Mouse (Mus musculus) liver, embryonic 11.5 days (tissue): Measurements from ENCODE around the gene Tmem132c. TPM values are rescaled to one million over a fixed set of nuclear protein-coding genes. Genes with fewer than 3 reads are reported as not detected.

ENCODE experiments used
- ATAC-seq: fragments of 200-750 bp; cut with Nextera tagmentation; replicated peaks from 2 replicates; pipeline ENCODE4 v1.8.0; 2017; ENCODE audit warnings: moderate number of reproducible peaks, mild to moderate bottlenecking, moderate TSS enrichment, moderate library complexity; ENCODE audit not compliant: low FRiP score
- DNase-seq: peaks from one replicate; pipeline ENCODE4 v3.0.0-alpha.2; 2017; ENCODE audit warnings: low spot score
- H3K27ac ChIP-seq: fragments of 300-500 bp; sonication (generic); 2 replicates; pipeline ENCODE4 v1.5.1; 2014; ENCODE audit warnings: mild to moderate bottlenecking, low read depth, low read length, control low read depth
- H3K27me3 ChIP-seq: fragments of 300-500 bp; sonication (generic); replicated peaks from 2 replicates; pipeline ENCODE4 v1.6.1; 2014; ENCODE audit warnings: low read length, mixed read lengths; ENCODE audit not compliant: control insufficient read depth, insufficient read depth
- H3K36me3 ChIP-seq: fragments of 300-500 bp; sonication (generic); 2 replicates; pipeline ENCODE4 v1.6.1; 2014; ENCODE audit warnings: mild to moderate bottlenecking, low read length, moderate library complexity, mixed read lengths; ENCODE audit not compliant: control insufficient read depth, insufficient read depth
- H3K4me1 ChIP-seq: fragments of 300-500 bp; sonication (generic); replicated peaks from 2 replicates; pipeline ENCODE4 v1.6.1; 2014; ENCODE audit warnings: low read length, mixed read lengths; ENCODE audit not compliant: control insufficient read depth, insufficient read depth
- H3K4me2 ChIP-seq: fragments of 300-500 bp; sonication (generic); 2 replicates; pipeline ENCODE4 v1.6.1; 2014; ENCODE audit warnings: mild to moderate bottlenecking, control low read depth, moderate library complexity
- H3K4me3 ChIP-seq: fragments of 300-500 bp; sonication (generic); 2 replicates; pipeline ENCODE4 v1.5.1; 2014; ENCODE audit warnings: low read depth, low read length, control low read depth
- H3K9ac ChIP-seq: fragments of 300-500 bp; sonication (generic); 2 replicates; pipeline ENCODE4 v1.6.1; 2014; ENCODE audit warnings: low read depth, low read length, control low read depth
- H3K9me3 ChIP-seq: fragments of 300-500 bp; sonication (generic); 2 replicates; pipeline ENCODE4 v1.6.1; 2016; ENCODE audit warnings: low read length, inconsistent platforms, mixed read lengths; ENCODE audit not compliant: control insufficient read depth
- WGBS: fragments of 180-500 bp; shearing (Covaris S2); extraction: QIAGEN DNeasy Blood & Tissue Kit; methylation state at CpG from one replicate; pipeline ENCODE4 v1.1.7; 2014; 5-methylcytosine and 5-hydroxymethylcytosine counted together
- polyA plus RNA-seq: library from polyadenylated mRNA; unstranded; fragments of >200 nt; fragmentation: Nextera tagmentation; extraction: Ambion mirVana; gene quantifications from 2 replicates; pipeline ENCODE4 v1.2.1, GENCODE M21; 2014

Tmem132c gene
- polyA plus RNA-seq, result 2.8 and 3.1 TPM in 2 replicates

DNA sequence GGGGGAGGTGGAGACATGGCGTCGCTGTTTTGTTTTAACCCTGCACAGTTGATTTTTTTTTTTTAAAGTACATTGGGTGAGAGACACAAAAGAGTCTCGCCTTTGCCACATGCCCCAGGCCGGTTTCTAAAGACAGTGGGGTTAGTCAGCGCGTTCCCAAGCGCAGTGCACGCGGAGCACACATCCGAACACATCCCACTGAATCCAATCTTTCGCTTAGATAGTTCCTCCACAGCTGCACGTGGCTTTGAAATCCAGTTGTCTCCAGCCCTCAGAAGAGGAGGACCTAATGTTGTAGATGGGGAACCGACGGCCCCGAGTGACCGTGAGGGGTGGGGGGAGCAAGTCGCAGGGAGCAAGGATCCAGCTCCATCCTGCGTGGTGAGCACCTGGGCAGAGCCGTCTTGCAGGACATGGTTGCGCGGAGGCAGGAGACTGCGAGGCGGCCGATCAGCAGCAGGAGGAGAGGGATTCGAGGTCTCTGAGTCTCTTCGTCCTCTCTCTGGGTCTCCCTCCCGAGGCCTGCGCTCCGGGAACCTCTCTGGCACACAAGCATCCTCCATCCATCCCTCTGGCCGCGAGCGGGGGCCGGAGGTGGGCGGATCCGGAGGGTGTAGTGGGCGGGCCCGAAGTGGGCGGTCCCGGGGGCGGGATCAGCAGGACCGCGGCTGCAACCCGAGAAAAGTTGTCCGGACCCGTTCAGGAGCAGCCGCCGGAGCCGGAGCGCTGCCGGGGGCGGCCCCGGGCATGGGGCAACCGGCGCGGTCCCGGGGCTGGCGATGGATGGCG, at the start of gene Tmem132c:
Gene Tmem132c (plus strand): TSS at position 673 of the 789 bp plus-strand sequence.
- no peak within 1 kb of the TSS for H3K9ac ChIP-seq
- no peaks in the 10 kb centered on the region for H3K9me3 ChIP-seq
- peaks cover 49% of the 10 kb centered on the region for H3K27me3 ChIP-seq
- peak within 1 kb of the TSS; percentile 54 for H3K4me3 ChIP-seq
- peak within 1 kb of the TSS; percentile 72 for H3K4me2 ChIP-seq
- no peaks in the 10 kb centered on the region; the same call in 1 of the 2 replicates for H3K4me1 ChIP-seq
- H3K36me3 ChIP-seq, result no peaks in the 10 kb centered on the region
- DNase-seq, result peak; percentile 83
- peak; percentile 73 for ATAC-seq
- no peak within 1 kb of the TSS for H3K27ac ChIP-seq
- WGBS, result 1% methylated on average over 51 of the region's 58 CpGs

DNA sequence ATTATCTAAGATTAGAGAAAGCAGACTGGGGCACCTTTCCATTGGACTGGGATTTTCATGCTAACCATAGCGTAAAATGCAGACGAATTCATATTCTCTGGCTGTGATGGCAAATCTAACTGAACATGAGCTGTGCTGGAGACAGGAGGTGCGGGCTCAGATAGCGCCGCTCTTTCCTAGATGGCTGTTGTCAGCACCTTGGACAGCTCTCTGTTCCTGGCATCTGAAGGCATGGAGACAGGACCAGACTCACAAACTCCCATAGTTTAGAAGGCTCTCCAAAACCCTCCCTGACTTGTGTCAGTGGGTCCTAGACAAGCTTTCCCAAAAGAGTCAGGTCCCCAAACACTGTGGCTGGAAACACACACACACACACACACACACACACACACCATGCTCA, 49.7 kb upstream of the Tmem132c start:
- ATAC-seq (no peak), DNase-seq (no peak)
- H3K27ac ChIP-seq, result no peak overlapping the region
- no peak overlapping the region for H3K4me3 ChIP-seq
- no peak overlapping the region for H3K9ac ChIP-seq
- H3K9me3 ChIP-seq, result peaks cover 5% of the 10 kb centered on the region; the same call in 1 of the 2 replicates
- WGBS, result 29% methylated on average over 5 of the region's 5 CpGs
- H3K36me3 ChIP-seq, result no peaks in the 10 kb centered on the region
- H3K27me3 ChIP-seq, result no peaks in the 10 kb centered on the region
- H3K4me1 ChIP-seq, result no peaks in the 10 kb centered on the region
- H3K4me2 ChIP-seq, result no peak overlapping the region

DNA sequence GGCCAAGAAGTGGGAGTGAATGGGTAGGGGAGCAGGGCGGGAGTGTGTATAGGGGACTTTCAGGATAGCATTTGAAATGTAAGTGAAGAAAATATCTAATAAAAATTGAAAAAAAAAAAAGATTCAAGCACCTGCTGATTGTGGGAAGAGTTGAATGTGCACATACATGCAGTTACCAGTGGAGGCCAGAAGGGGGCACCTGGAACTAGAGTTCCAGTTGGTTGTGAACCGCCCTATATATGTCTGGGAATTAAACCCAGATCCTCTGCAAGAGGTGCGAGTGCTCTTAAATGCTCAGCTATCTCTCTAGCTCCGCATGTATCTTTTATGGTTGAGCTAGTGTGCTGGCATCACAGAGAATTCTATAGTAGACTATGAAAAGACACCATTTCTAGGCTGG, 42.8 kb upstream of the Tmem132c start:
- Histone ChIP-seq H3K4me1 (no peaks in the 10 kb centered on the region), H3K4me2 (no peak overlapping the region), H3K27me3 (no peaks in the 10 kb centered on the region), H3K9ac (no peak overlapping the region), H3K27ac (no peak overlapping the region), H3K36me3 (no peaks in the 10 kb centered on the region), H3K9me3 (no peaks in the 10 kb centered on the region), H3K4me3 (no peak overlapping the region)
- DNase-seq (no peak), ATAC-seq (no peak)
- 44% methylated on average over 4 of the region's 4 CpGs for WGBS

DNA sequence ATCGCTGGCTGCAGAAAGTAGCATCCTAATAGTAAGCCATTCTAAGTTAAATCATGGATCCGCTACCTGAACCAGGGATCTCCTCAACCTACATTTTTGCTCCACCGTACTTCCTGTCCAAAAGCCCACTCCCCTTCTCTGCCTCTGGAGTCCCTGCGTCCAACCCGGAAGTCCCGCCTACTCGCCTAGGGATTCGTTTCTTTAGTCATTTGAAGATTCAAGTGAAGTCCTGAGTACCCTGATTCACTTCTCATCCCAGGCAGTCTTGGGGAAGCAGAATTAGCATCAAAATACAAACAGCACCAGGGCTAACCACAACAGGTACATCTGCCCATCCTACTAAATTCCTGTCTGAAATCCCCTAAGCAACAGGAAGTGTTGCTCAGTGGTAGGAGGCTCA, 36.7 kb upstream of the Tmem132c start:
- Histone ChIP-seq H3K36me3 (no peaks in the 10 kb centered on the region), H3K4me2 (no peak overlapping the region), H3K27ac (no peak overlapping the region), H3K27me3 (no peaks in the 10 kb centered on the region), H3K9me3 (no peaks in the 10 kb centered on the region), H3K4me3 (no peak overlapping the region), H3K4me1 (no peaks in the 10 kb centered on the region), H3K9ac (no peak overlapping the region)
- 89% methylated on average over 8 of the region's 8 CpGs for WGBS
- ATAC-seq, result no peak
- DNase-seq, result no peak

DNA sequence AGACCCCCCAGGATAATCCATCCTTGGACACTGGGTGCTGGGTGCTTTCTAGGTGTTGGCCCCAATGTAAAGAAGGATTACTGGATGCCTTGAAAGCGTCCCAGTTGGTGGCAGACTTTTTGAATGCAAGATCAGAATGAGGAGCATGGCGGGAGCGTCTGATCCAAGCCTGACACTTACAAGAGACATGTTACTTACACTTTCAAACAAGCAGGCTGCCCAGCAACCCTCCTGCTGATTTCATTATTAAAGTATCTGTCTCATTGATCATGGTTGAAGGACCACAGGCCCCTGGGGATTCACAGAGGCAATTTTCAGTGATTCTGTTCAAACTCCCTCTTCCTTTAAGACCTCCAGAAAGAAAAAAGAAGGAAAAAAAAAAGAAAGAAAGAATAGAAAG, 25.2 kb upstream of the Tmem132c start:
- Histone ChIP-seq H3K9me3 (peaks cover 3% of the 10 kb centered on the region; the same call in 1 of the 2 replicates), H3K4me3 (no peak overlapping the region), H3K27ac (no peak overlapping the region), H3K4me1 (no peaks in the 10 kb centered on the region), H3K36me3 (no peaks in the 10 kb centered on the region), H3K27me3 (no peaks in the 10 kb centered on the region), H3K9ac (no peak overlapping the region), H3K4me2 (no peak overlapping the region)
- 61% methylated on average over 3 of the region's 3 CpGs for WGBS
- DNase-seq, result no peak
- ATAC-seq, result no peak

DNA sequence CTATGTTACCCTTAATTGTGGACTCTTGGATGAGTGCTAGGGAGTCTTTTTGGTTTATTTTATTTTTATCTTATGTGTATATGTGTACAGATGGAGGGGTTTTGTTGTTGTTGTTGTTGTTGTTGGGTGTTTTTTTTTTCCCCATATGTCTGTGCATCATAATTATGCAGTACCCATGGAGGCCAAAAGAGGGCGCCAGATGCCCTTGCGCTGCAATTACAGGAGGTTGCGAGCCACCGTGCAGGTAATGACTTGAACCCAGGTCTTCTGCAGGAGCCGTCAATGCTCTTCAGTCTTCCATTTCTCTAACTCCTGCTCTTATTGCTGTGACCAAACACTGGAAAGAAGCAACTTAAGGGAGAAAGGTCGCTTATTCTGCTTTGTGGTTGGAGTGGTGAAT, 23.9 kb upstream of the Tmem132c start:
- no peaks in the 10 kb centered on the region for H3K4me1 ChIP-seq
- ATAC-seq (no peak), DNase-seq (no peak)
- no peaks in the 10 kb centered on the region for H3K27me3 ChIP-seq
- no peaks in the 10 kb centered on the region for H3K36me3 ChIP-seq
- 54% methylated on average over 6 of the region's 6 CpGs for WGBS
- peaks cover 4% of the 10 kb centered on the region for H3K9me3 ChIP-seq
- no peak overlapping the region for H3K9ac ChIP-seq
- no peak overlapping the region for H3K4me3 ChIP-seq
- H3K27ac ChIP-seq, result no peak overlapping the region
- no peak overlapping the region for H3K4me2 ChIP-seq

DNA sequence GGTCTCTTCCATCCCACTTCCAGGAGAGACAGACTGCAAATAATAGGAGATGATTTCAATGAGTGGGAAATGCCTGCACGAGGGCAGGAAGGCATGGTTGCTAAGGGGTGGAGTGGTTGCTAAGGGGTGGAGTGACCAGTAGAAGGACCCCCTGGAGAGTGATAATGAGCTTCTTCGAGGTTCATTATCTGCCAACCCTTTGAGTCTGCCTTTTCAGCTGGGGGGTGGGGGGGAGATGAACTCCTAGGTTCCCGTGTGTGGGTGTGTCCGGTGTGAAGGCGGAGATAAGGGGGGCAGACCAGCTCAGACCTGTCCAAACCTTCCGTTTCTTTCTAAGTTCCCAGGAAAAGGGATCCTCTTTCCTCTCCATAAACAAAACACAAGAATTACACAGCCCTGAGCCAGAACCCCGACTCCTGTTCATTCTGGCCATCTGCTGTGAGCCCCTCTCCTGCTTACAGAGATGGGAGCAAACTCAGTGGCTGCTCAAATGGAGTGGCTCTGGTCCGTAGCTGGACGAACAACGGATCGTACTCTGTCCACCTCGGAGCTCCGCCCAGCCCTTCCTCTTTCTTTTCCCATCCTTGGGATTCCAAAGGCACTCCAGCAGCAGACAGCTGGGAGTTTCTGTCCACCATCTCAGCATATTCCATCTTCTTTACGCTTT, 13.5 kb upstream of the Tmem132c start:
- Histone ChIP-seq H3K9me3 (no peaks in the 10 kb centered on the region), H3K36me3 (no peaks in the 10 kb centered on the region), H3K4me1 (no peaks in the 10 kb centered on the region), H3K4me3 (no peak overlapping the region), H3K27me3 (no peaks in the 10 kb centered on the region), H3K27ac (no peak overlapping the region), H3K9ac (no peak overlapping the region), H3K4me2 (peak overlapping the region; percentile 35; the same call in 1 of the 2 replicates)
- ATAC-seq (0 out of 2 replicates have a peak, but pooled peaks have one; percentile 23), DNase-seq (no peak)
- 5% methylated on average over 14 of the region's 14 CpGs for WGBS

DNA sequence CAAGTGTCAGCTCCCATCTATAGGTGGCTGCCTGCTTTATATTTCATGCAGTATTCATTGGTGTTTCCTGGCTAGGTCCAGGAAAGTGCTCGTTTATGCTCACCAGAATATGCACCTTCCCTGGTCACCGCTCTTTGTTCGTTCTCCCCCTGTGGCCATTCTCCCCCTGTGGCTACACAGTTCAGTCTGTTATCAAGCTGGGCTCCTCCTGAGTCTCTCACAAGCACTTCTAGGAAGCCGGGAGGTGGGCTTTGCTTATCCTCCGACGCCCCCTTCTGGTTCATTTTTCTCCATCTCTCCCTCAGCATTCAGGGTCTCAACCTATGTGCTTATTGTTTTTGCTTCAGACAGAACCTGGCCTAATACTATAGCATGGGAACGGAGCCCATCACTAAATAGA, 6.9 kb upstream of the Tmem132c start:
- Histone ChIP-seq H3K4me1 (no peaks in the 10 kb centered on the region), H3K9ac (no peak overlapping the region), H3K27ac (no peak overlapping the region), H3K27me3 (0 out of 2 replicates have a peak, but pooled peaks cover 2% of the 10 kb centered on the region), H3K36me3 (no peaks in the 10 kb centered on the region), H3K9me3 (no peaks in the 10 kb centered on the region), H3K4me2 (no peak overlapping the region), H3K4me3 (no peak overlapping the region)
- WGBS, result 10% methylated on average over 7 of the region's 7 CpGs
- DNase-seq, result no peak
- ATAC-seq, result no peak
